Mouse (Mus musculus) erythroblast, embryonic 14.5 days (primary cell): ENCODE measurements around the gene Otof.

Experiments
- GATA1 ChIP-seq: IDR thresholded peaks from 2 replicates; pipeline ENCODE4 v1.6.1; 2012; ENCODE audit warnings: low read length, inconsistent platforms, mixed read lengths
- TAL1 ChIP-seq: IDR thresholded peaks from 3 replicates; pipeline ENCODE4 v1.6.1; 2012; ENCODE audit warnings: low read length, inconsistent platforms, mixed read lengths

GRCm38 (mm10) chr5:30496821-30497220 lies 35.1 kb upstream of the Otof start:
- TF ChIP-seq GATA1 (no peak), TAL1 (no peak)
